Mouse (Mus musculus): ENCODE results near the gene Myh14. TPM values are rescaled to one million over a fixed set of nuclear protein-coding genes. Genes with fewer than 3 reads are reported as not detected.
A peak's percentile ranks its signal among the peaks of the same experiment; 100 is the strongest.

Gene Myh14
- polyA plus RNA-seq, 1 experiment from 2014 or later = 1.9 TPM

DNA sequence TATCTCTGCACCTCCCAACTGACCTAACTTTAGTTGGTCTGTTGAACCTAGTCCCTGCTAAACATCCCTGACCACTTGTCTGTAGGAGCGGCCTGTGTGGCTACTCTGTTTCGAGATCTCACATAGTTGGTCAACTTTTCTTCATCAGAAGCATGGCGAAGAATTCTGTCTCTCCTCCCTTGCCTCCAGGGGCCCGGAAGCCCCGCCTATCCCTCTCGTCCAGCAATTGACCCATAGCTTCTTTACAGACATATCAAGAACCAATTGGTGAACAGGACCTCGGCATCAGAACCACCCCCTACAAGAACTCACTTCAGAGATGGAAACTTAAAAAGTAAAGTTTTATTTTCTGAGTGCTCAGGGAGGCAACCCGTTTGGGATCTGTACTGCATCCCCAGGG lies 32.3 kb upstream of the Myh14 start:
- no peak overlapping the region for H3K9ac ChIP-seq (ENCODE audit: low read length)
- no peak overlapping the region for H3K27ac ChIP-seq (replicated peaks in 1 of 2; ENCODE audit: control insufficient read depth in 1 of 2, insufficient read depth in 1 of 2, low read depth in 2 of 2, low read length in 2 of 2)
- no peaks in the 10 kb centered on the region for H3K36me3 ChIP-seq (ENCODE audit: control insufficient read depth, insufficient read depth, low read length)
- peaks cover 8% of the 10 kb centered on the region; the same call in 1 of the 2 replicates for H3K27me3 ChIP-seq (ENCODE audit: control insufficient read depth, insufficient read depth, low read length)
- H3K4me3 ChIP-seq (ENCODE audit: control insufficient read depth in 1 of 2, insufficient read depth in 1 of 2, low read depth in 1 of 2, low read length in 2 of 2) = no peak overlapping the region
- ATAC-seq (ENCODE audit: insufficient number of reproducible peaks, insufficient read depth, low FRiP score, low read depth) = no peak
- peaks cover 0 to under 1% of the 10 kb centered on the region in 2 experiments; a peak in 1 of 4 replicates for H3K4me1 ChIP-seq (ENCODE audit: control insufficient read depth in 2 of 2, insufficient read depth in 2 of 2, low read length in 2 of 2)
- H3K9me3 ChIP-seq (ENCODE audit: control insufficient read depth, low read length) = no peaks in the 10 kb centered on the region
- no peak overlapping the region for H3K4me2 ChIP-seq (ENCODE audit: low read length)
- WGBS = 68% methylated on average over 8 of the region's 8 CpGs

- Histone ChIP-seq H3K27ac (replicated peaks in 1 of 2; ENCODE audit: control insufficient read depth in 1 of 2, insufficient read depth in 1 of 2, low read depth in 2 of 2, low read length in 2 of 2) (no peak overlapping the region), H3K9ac (ENCODE audit: low read length) (no peak overlapping the region), H3K9me3 (ENCODE audit: control insufficient read depth, low read length) (no peaks in the 10 kb centered on the region), H3K4me3 (ENCODE audit: control insufficient read depth in 1 of 2, insufficient read depth in 1 of 2, low read depth in 1 of 2, low read length in 2 of 2) (no peak overlapping the region), H3K4me1 (ENCODE audit: control insufficient read depth in 2 of 2, insufficient read depth in 2 of 2, low read length in 2 of 2) (peaks cover 9 to 10% of the 10 kb centered on the region in 2 experiments), H3K36me3 (ENCODE audit: control insufficient read depth, insufficient read depth, low read length) (no peaks in the 10 kb centered on the region), H3K4me2 (ENCODE audit: low read length) (no peak overlapping the region), H3K27me3 (ENCODE audit: control insufficient read depth, insufficient read depth, low read length) (peaks cover 8% of the 10 kb centered on the region; the same call in 1 of the 2 replicates)
- WGBS = 5% methylated on average over 5 of the region's 6 CpGs
- no peak for ATAC-seq (ENCODE audit: insufficient number of reproducible peaks, insufficient read depth, low FRiP score, low read depth)
Observed at GRCm38 (mm10) chr7:44701921-44702320, 31.3 kb upstream of the Myh14 start.

DNA sequence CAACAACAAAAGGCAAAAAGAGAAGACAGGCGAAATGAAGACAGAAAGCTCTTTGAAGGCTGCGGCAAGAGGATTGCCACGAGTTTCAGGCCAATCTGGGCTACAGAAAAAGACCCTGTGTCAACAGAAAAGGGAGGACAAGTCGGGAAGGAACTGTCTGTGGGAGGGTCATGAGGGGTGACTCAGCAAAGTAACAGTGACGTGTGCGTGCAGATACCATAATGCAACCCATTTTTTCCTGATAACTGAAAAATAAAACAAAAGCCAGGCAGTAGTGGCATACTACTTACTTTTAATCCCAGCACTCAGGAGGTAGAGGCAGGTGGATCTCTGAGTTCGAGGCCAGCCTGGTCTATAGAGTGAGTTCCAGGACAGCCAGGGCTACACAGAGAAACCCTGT lies 27.3 kb upstream of the Myh14 start:
- Histone ChIP-seq H3K9me3 (ENCODE audit: control insufficient read depth, low read length) (no peaks in the 10 kb centered on the region), H3K4me3 (ENCODE audit: control insufficient read depth in 1 of 2, insufficient read depth in 1 of 2, low read depth in 1 of 2, low read length in 2 of 2) (no peak overlapping the region), H3K27ac (replicated peaks in 1 of 2; ENCODE audit: control insufficient read depth in 1 of 2, insufficient read depth in 1 of 2, low read depth in 2 of 2, low read length in 2 of 2) (peak overlapping the region in 1 of 2 experiments; percentile 75; a peak in 3 of 4 replicates)

DNA sequence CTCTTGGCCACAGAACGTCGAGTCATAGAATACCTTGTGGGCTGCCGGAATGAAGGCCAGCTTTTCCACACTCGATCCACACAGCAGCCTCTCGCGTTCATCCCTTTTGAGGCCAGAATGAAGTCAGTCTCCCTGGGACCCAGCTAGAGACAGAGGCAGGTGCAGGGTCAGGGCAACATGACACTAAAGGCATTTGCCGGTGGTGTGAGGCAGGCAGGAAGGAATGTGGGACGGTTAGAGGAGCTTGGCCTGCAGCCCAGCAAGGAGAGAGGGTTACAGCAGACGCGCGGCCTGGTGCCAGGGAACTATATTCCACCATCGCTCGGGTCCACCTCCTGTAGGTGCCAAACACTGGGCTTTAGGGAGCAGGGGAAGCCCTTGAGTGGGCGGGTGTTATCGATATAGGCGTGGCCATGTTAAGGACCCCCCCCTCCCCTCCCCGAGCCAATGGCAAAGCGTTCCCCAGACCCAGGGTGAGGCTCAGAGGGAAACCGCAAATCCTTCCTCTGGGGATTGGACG lies 26.6 kb upstream of the Myh14 start:
- Histone ChIP-seq H3K9ac (ENCODE audit: low read length) (no peak overlapping the region), H3K9me3 (ENCODE audit: control insufficient read depth, low read length) (no peaks in the 10 kb centered on the region), H3K27ac (replicated peaks in 1 of 2; ENCODE audit: control insufficient read depth in 1 of 2, insufficient read depth in 1 of 2, low read depth in 2 of 2, low read length in 2 of 2) (peak overlapping the region; percentile 62 to 75), H3K4me2 (ENCODE audit: low read length) (peak overlapping the region; percentile 22), H3K4me1 (ENCODE audit: control insufficient read depth in 2 of 2, insufficient read depth in 2 of 2, low read length in 2 of 2) (peaks cover 12 to 14% of the 10 kb centered on the region in 2 experiments), H3K36me3 (ENCODE audit: control insufficient read depth, insufficient read depth, low read length) (no peaks in the 10 kb centered on the region), H3K27me3 (ENCODE audit: control insufficient read depth, insufficient read depth, low read length) (peaks cover 8% of the 10 kb centered on the region; the same call in 1 of the 2 replicates), H3K4me3 (ENCODE audit: control insufficient read depth in 1 of 2, insufficient read depth in 1 of 2, low read depth in 1 of 2, low read length in 2 of 2) (no peak overlapping the region)
- 4% methylated on average over 20 of the region's 20 CpGs for WGBS
- ATAC-seq (ENCODE audit: insufficient number of reproducible peaks, insufficient read depth, low FRiP score, low read depth) = peak; percentile 80

More for the DNA sequence above, 27.3 kb upstream of the Myh14 start:
- Histone ChIP-seq H3K9ac (ENCODE audit: low read length) (no peak overlapping the region), H3K4me2 (ENCODE audit: low read length) (peak overlapping the region; percentile 22; the same call in 1 of the 2 replicates), H3K36me3 (ENCODE audit: control insufficient read depth, insufficient read depth, low read length) (no peaks in the 10 kb centered on the region), H3K4me1 (ENCODE audit: control insufficient read depth in 2 of 2, insufficient read depth in 2 of 2, low read length in 2 of 2) (peaks cover 12 to 14% of the 10 kb centered on the region in 2 experiments), H3K27me3 (ENCODE audit: control insufficient read depth, insufficient read depth, low read length) (peaks cover 8% of the 10 kb centered on the region; the same call in 1 of the 2 replicates)
- WGBS = 64% methylated on average over 7 of the region's 7 CpGs
- ATAC-seq (ENCODE audit: insufficient number of reproducible peaks, insufficient read depth, low FRiP score, low read depth) = no peak

DNA sequence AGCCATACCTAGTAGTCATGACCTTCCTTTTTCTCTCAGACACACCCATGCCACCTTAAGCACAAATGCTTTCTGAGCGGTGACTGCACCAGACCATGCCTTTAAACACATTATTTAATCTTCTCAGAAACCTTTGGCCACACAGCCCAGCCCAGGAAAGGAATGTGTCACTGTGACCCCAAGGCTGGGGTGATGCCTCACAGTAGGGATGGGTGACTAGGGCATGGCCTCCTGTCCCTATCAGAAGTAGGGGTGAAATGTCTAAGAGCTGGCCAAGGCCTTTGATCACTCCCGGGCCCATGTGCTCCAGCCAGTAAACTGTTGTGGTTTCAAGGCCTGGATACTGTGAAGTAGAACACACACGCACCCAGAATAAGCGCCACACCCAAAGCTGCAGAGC lies 24.6 kb upstream of the Myh14 start:
- H3K4me2 ChIP-seq (ENCODE audit: low read length) = no peak overlapping the region
- no peak for ATAC-seq (ENCODE audit: insufficient number of reproducible peaks, insufficient read depth, low FRiP score, low read depth)
- H3K9me3 ChIP-seq (ENCODE audit: control insufficient read depth, low read length) = no peaks in the 10 kb centered on the region
- no peak overlapping the region for H3K4me3 ChIP-seq (ENCODE audit: control insufficient read depth in 1 of 2, insufficient read depth in 1 of 2, low read depth in 1 of 2, low read length in 2 of 2)
- H3K27me3 ChIP-seq (ENCODE audit: control insufficient read depth, insufficient read depth, low read length) = peaks cover 8% of the 10 kb centered on the region; the same call in 1 of the 2 replicates
- H3K36me3 ChIP-seq (ENCODE audit: control insufficient read depth, insufficient read depth, low read length) = no peaks in the 10 kb centered on the region
- peaks cover 12 to 14% of the 10 kb centered on the region in 2 experiments for H3K4me1 ChIP-seq (ENCODE audit: control insufficient read depth in 2 of 2, insufficient read depth in 2 of 2, low read length in 2 of 2)
- 84% methylated on average over 4 of the region's 4 CpGs for WGBS
- H3K9ac ChIP-seq (ENCODE audit: low read length) = no peak overlapping the region
- no peak overlapping the region for H3K27ac ChIP-seq (replicated peaks in 1 of 2; ENCODE audit: control insufficient read depth in 1 of 2, insufficient read depth in 1 of 2, low read depth in 2 of 2, low read length in 2 of 2)

DNA sequence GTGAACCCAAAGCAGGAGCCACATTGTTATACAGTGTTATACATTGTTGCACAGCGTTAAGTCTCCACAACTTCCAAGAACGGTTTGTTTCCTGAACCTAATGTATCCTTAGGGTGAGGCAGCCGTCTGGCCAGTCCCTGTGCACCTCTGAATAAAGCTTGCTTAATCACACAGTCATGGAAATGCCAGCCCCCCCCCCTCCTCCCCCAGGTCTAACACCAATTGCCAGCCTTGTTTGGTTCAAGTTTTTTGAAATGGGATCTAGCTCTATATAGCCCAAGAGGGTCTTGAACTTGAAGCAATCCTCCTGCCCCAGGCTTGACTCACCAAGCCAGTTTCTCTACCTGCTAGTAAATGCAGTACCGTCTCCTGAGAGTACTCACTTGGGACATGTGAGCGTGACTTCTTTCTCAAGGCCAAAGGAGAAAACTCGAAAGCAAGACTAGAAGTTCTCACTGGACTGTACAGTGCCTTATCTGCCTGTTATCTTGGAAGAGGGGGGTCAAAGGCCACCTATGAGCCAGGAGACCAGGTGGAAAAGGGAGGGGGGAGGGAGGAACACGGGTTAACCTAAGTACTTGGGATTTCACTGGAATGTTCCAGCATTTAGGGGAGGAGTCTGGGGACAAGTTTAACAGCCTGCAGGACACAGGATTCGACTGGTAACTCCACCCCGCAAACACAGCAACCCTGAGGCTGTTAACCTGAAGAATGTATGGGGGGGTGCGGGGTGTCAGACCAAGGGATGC lies 23.0 kb upstream of the Myh14 start:
- ATAC-seq (ENCODE audit: insufficient number of reproducible peaks, insufficient read depth, low FRiP score, low read depth) = no peak
- WGBS = 63% methylated on average over 10 of the region's 10 CpGs
- Histone ChIP-seq H3K4me1 (ENCODE audit: control insufficient read depth in 2 of 2, insufficient read depth in 2 of 2, low read length in 2 of 2) (peaks cover 12 to 14% of the 10 kb centered on the region in 2 experiments), H3K4me3 (ENCODE audit: control insufficient read depth in 1 of 2, insufficient read depth in 1 of 2, low read depth in 1 of 2, low read length in 2 of 2) (no peak overlapping the region), H3K27me3 (ENCODE audit: control insufficient read depth, insufficient read depth, low read length) (peaks cover 2% of the 10 kb centered on the region; the same call in 1 of the 2 replicates), H3K9me3 (ENCODE audit: control insufficient read depth, low read length) (no peaks in the 10 kb centered on the region), H3K36me3 (ENCODE audit: control insufficient read depth, insufficient read depth, low read length) (no peaks in the 10 kb centered on the region), H3K4me2 (ENCODE audit: low read length) (no peak overlapping the region), H3K9ac (ENCODE audit: low read length) (no peak overlapping the region), H3K27ac (replicated peaks in 1 of 2; ENCODE audit: control insufficient read depth in 1 of 2, insufficient read depth in 1 of 2, low read depth in 2 of 2, low read length in 2 of 2) (no peak overlapping the region)

DNA sequence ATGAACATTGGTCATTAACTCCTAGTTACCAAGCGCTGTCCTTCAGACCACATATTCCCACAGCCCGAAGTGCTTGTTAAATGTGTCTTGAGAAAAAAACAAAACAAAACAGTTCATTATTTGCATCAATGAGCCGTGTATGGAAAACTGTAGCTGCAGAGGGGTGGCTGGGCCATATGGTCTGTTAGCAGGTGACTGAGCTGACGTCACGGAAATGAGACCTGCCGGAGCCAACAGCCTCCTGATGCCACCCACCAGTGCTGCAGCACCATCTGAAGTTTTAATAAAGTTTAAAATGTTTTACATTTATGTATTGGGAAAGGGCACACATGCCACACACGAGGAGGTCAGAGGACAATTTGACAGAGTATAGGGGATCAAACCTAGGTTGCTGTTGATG lies 18.7 kb upstream of the Myh14 start:
- WGBS = 87% methylated on average over 7 of the region's 7 CpGs

More for the DNA sequence above, 18.7 kb upstream of the Myh14 start:
- Histone ChIP-seq H3K9ac (ENCODE audit: low read length) (no peak overlapping the region), H3K27ac (replicated peaks in 1 of 2; ENCODE audit: control insufficient read depth in 1 of 2, insufficient read depth in 1 of 2, low read depth in 2 of 2, low read length in 2 of 2) (no peak overlapping the region), H3K4me3 (ENCODE audit: control insufficient read depth in 1 of 2, insufficient read depth in 1 of 2, low read depth in 1 of 2, low read length in 2 of 2) (no peak overlapping the region), H3K27me3 (ENCODE audit: control insufficient read depth, insufficient read depth, low read length) (no peaks in the 10 kb centered on the region), H3K4me2 (ENCODE audit: low read length) (no peak overlapping the region), H3K9me3 (ENCODE audit: control insufficient read depth, low read length) (no peaks in the 10 kb centered on the region), H3K4me1 (ENCODE audit: control insufficient read depth in 2 of 2, insufficient read depth in 2 of 2, low read length in 2 of 2) (peaks cover 0 to 10% of the 10 kb centered on the region in 2 experiments; a peak in 1 of 4 replicates), H3K36me3 (ENCODE audit: control insufficient read depth, insufficient read depth, low read length) (no peaks in the 10 kb centered on the region)
- ATAC-seq (ENCODE audit: insufficient number of reproducible peaks, insufficient read depth, low FRiP score, low read depth) = no peak

Data from heart, embryonic 14.5 days (tissue).